Mouse (Mus musculus) testis, adult 2 months (tissue): ENCODE measurements at regions not wholly inside any gene's neighbourhood (a gene's known extent, or its start where the extent isn't known, plus 50 kb on each side); places are given as distances from the start of the nearest gene placed in this dataset.

Experiments used
- CTCF ChIP-seq: fragments of 200-500 bp; IDR thresholded peaks from 2 replicates; pipeline ENCODE4 v1.5.1; 2012; ENCODE audit warnings: low read depth, mild to moderate bottlenecking, inconsistent platforms, low read length, moderate library complexity; ENCODE audit not compliant: control insufficient read depth, insufficient read depth, insufficient replicate concordance
- POLR2A ChIP-seq: fragments of 200-500 bp; IDR thresholded peaks from 2 replicates; pipeline ENCODE4 v1.6.1; 2012; ENCODE audit warnings: low read depth, mild to moderate bottlenecking, inconsistent platforms, low read length, moderate library complexity; ENCODE audit not compliant: control insufficient read depth

GRCm38 (mm10) chr10:7278820-7279219 lies 66.8 kb upstream of the Cnksr3 start:
- TF ChIP-seq CTCF (no peak), POLR2A (no peak)
